Mouse (Mus musculus): ENCODE measurements around the gene 5730522E02Rik. TPM values are rescaled to one million over a fixed set of nuclear protein-coding genes. Genes with fewer than 3 reads are reported as not detected.

The 5730522E02Rik gene
- polyA plus RNA-seq, 1 experiment from 2014 or later: 1.9 TPM

- no peak overlapping the region for H3K9ac ChIP-seq (ENCODE audit: low read length)
- H3K9me3 ChIP-seq (ENCODE audit: control insufficient read depth, low read length): no peaks in the 10 kb centered on the region
- WGBS: 88% methylated on average over 7 of the region's 7 CpGs
- no peaks in the 10 kb centered on the region for H3K27me3 ChIP-seq (replicated peaks; ENCODE audit: control insufficient read depth, insufficient read depth, low read length)
- H3K36me3 ChIP-seq (ENCODE audit: control insufficient read depth, insufficient read depth, low read length): no peaks in the 10 kb centered on the region
- DNase-seq (ENCODE audit: low spot score): no peak
- no peaks in the 10 kb centered on the region for H3K4me1 ChIP-seq (replicated peaks; ENCODE audit: control insufficient read depth, insufficient read depth, low read length)
- ATAC-seq (replicated peaks; ENCODE audit: low FRiP score, low TSS enrichment, low read depth): no peak
- H3K4me2 ChIP-seq (ENCODE audit: low read length): no peak overlapping the region
- H3K4me3 ChIP-seq (ENCODE audit: low read depth, low read length): no peak overlapping the region
- H3K27ac ChIP-seq (ENCODE audit: low read depth): no peak overlapping the region
These were observed 494.9 kb downstream of the 5730522E02Rik start for GRCm38 (mm10) chr11:25715447-25716321.

GRCm38 (mm10) chr11:25710559-25710958, 500.0 kb downstream of the 5730522E02Rik start:
- ATAC-seq (replicated peaks; ENCODE audit: low FRiP score, low TSS enrichment, low read depth): no peak
- Histone ChIP-seq H3K27me3 (replicated peaks; ENCODE audit: control insufficient read depth, insufficient read depth, low read length) (no peaks in the 10 kb centered on the region), H3K9me3 (ENCODE audit: control insufficient read depth, low read length) (no peaks in the 10 kb centered on the region), H3K4me2 (ENCODE audit: low read length) (no peak overlapping the region), H3K36me3 (ENCODE audit: control insufficient read depth, insufficient read depth, low read length) (no peaks in the 10 kb centered on the region), H3K9ac (ENCODE audit: low read length) (no peak overlapping the region), H3K27ac (ENCODE audit: low read depth) (no peak overlapping the region), H3K4me3 (ENCODE audit: low read depth, low read length) (no peak overlapping the region), H3K4me1 (replicated peaks; ENCODE audit: control insufficient read depth, insufficient read depth, low read length) (no peaks in the 10 kb centered on the region)
- no peak for DNase-seq (ENCODE audit: low spot score)
- 33% methylated on average over 2 of the region's 2 CpGs for WGBS

DNA sequence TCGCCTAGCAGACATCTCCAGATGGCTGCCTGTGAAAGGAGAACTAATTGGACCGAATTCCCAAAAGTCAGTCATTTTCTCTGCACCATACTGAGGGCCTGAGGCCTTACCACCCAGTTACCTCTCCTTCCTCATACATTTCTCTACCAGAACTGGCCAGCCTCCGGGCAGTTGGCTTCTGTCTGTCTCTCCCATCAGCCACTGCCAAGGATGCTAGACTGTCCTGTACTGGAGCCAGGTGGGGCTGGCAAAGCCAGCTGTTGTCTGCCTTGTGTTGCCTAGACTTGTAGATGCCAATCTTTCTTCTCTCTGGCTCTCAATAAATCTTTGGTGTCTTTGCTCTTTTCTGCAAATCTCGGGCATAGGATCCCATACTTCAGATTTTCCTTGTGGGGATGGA, 500.7 kb downstream of the 5730522E02Rik start:
- Histone ChIP-seq H3K4me1 (replicated peaks; ENCODE audit: control insufficient read depth, insufficient read depth, low read length) (no peaks in the 10 kb centered on the region), H3K36me3 (ENCODE audit: control insufficient read depth, insufficient read depth, low read length) (no peaks in the 10 kb centered on the region), H3K4me2 (ENCODE audit: low read length) (no peak overlapping the region), H3K9me3 (ENCODE audit: control insufficient read depth, low read length) (no peaks in the 10 kb centered on the region), H3K27ac (ENCODE audit: low read depth) (no peak overlapping the region), H3K9ac (ENCODE audit: low read length) (no peak overlapping the region), H3K4me3 (ENCODE audit: low read depth, low read length) (no peak overlapping the region), H3K27me3 (replicated peaks; ENCODE audit: control insufficient read depth, insufficient read depth, low read length) (no peaks in the 10 kb centered on the region)
- WGBS: 84% methylated on average over 4 of the region's 4 CpGs
- ATAC-seq (replicated peaks; ENCODE audit: low FRiP score, low TSS enrichment, low read depth) (no peak), DNase-seq (ENCODE audit: low spot score) (no peak)

GRCm38 (mm10) chr11:25704332-25705168, 506.0 kb downstream of the 5730522E02Rik start:
- Histone ChIP-seq H3K36me3 (ENCODE audit: control insufficient read depth, insufficient read depth, low read length) (no peaks in the 10 kb centered on the region), H3K27ac (ENCODE audit: low read depth) (no peak overlapping the region), H3K4me2 (ENCODE audit: low read length) (no peak overlapping the region), H3K4me1 (replicated peaks; ENCODE audit: control insufficient read depth, insufficient read depth, low read length) (no peaks in the 10 kb centered on the region), H3K27me3 (replicated peaks; ENCODE audit: control insufficient read depth, insufficient read depth, low read length) (no peaks in the 10 kb centered on the region), H3K9ac (ENCODE audit: low read length) (no peak overlapping the region), H3K4me3 (ENCODE audit: low read depth, low read length) (no peak overlapping the region), H3K9me3 (ENCODE audit: control insufficient read depth, low read length) (no peaks in the 10 kb centered on the region)
- DNase-seq (ENCODE audit: low spot score) (no peak), ATAC-seq (replicated peaks; ENCODE audit: low FRiP score, low TSS enrichment, low read depth) (no peak)
- WGBS: 77% methylated on average over 11 of the region's 11 CpGs

DNA sequence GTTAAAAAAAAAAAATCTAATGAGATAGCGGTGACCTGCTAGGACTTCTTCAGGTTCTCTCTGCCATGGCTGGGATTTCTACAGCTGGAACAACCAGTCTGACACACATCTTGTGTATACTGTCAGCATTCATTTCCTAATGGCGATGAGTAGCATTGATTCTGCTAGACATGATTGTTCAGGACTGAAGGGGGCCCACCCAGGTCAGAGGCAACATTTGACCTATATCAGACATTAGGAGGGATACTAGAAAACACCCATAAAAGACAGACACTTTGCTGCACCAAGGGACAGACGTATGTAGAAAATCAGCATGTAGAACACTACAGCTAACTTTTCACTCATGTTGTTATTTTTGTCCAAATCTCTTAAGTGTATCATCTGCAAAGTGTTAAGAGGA, 507.8 kb downstream of the 5730522E02Rik start:
- 90% methylated on average over 3 of the region's 3 CpGs for WGBS
- DNase-seq (ENCODE audit: low spot score): no peak
- Histone ChIP-seq H3K36me3 (ENCODE audit: control insufficient read depth, insufficient read depth, low read length) (no peaks in the 10 kb centered on the region), H3K9me3 (ENCODE audit: control insufficient read depth, low read length) (no peaks in the 10 kb centered on the region), H3K4me1 (replicated peaks; ENCODE audit: control insufficient read depth, insufficient read depth, low read length) (no peaks in the 10 kb centered on the region), H3K4me3 (ENCODE audit: low read depth, low read length) (no peak overlapping the region), H3K27me3 (replicated peaks; ENCODE audit: control insufficient read depth, insufficient read depth, low read length) (no peaks in the 10 kb centered on the region), H3K9ac (ENCODE audit: low read length) (no peak overlapping the region), H3K4me2 (ENCODE audit: low read length) (no peak overlapping the region), H3K27ac (ENCODE audit: low read depth) (no peak overlapping the region)
- ATAC-seq (replicated peaks; ENCODE audit: low FRiP score, low TSS enrichment, low read depth): no peak

DNA sequence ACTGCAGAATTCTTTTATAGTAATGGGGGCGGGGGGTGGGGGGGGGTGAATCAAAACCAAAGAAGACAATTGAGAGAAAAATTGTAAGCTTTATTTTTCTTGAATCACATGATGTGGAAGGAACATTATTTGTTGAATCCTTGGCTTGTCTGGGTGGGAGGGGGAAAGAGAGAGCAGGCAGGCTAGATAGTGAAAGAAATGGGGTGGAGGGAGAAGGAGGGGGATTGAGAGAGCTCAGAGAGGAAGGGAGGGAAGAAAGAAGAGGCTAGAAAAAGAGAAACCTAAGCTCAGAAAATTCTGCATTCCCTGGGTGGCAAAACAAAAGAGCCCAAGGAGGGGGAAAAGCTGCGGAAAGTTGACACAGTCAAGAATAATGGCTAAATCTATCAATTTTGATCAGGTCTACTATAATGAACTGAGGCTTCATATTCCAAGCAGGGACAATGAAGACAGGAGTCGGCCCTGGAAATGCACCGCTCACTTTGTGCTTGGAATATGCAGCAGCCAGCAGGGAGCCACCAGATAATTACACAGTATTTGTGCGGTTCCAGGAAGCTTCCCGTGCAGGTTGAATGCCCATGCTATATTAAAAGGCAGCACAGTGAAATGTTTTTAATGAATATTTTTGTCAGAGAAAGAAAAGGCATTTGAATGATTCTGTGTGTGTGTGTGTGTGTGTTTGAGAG, 512.9 kb downstream of the 5730522E02Rik start:
- Histone ChIP-seq H3K4me1 (replicated peaks; ENCODE audit: control insufficient read depth, insufficient read depth, low read length) (no peaks in the 10 kb centered on the region), H3K9me3 (ENCODE audit: control insufficient read depth, low read length) (no peaks in the 10 kb centered on the region), H3K27me3 (replicated peaks; ENCODE audit: control insufficient read depth, insufficient read depth, low read length) (no peaks in the 10 kb centered on the region), H3K9ac (ENCODE audit: low read length) (no peak overlapping the region), H3K4me3 (ENCODE audit: low read depth, low read length) (no peak overlapping the region), H3K4me2 (ENCODE audit: low read length) (no peak overlapping the region), H3K36me3 (ENCODE audit: control insufficient read depth, insufficient read depth, low read length) (no peaks in the 10 kb centered on the region), H3K27ac (ENCODE audit: low read depth) (no peak overlapping the region)
- DNase-seq (ENCODE audit: low spot score): no peak
- 70% methylated on average over 6 of the region's 6 CpGs for WGBS
- no peak for ATAC-seq (replicated peaks; ENCODE audit: low FRiP score, low TSS enrichment, low read depth)

- no peak for ATAC-seq (replicated peaks; ENCODE audit: low FRiP score, low TSS enrichment, low read depth)
- 86% methylated on average over 5 of the region's 5 CpGs for WGBS
- H3K27me3 ChIP-seq (replicated peaks; ENCODE audit: control insufficient read depth, insufficient read depth, low read length): no peaks in the 10 kb centered on the region
- no peak overlapping the region for H3K9ac ChIP-seq (ENCODE audit: low read length)
- no peak overlapping the region for H3K4me3 ChIP-seq (ENCODE audit: low read depth, low read length)
- H3K27ac ChIP-seq (ENCODE audit: low read depth): no peak overlapping the region
- DNase-seq (ENCODE audit: low spot score): no peak
- no peak overlapping the region for H3K4me2 ChIP-seq (ENCODE audit: low read length)
- H3K4me1 ChIP-seq (replicated peaks; ENCODE audit: control insufficient read depth, insufficient read depth, low read length): no peaks in the 10 kb centered on the region
- H3K9me3 ChIP-seq (ENCODE audit: control insufficient read depth, low read length): no peaks in the 10 kb centered on the region
- no peaks in the 10 kb centered on the region for H3K36me3 ChIP-seq (ENCODE audit: control insufficient read depth, insufficient read depth, low read length)
These were observed 514.4 kb downstream of the 5730522E02Rik start for GRCm38 (mm10) chr11:25696168-25696567.

GRCm38 (mm10) chr11:25684731-25685130, 525.8 kb downstream of the 5730522E02Rik start:
- WGBS: 88% methylated on average over 4 of the region's 4 CpGs

More at GRCm38 (mm10) chr11:25684731-25685130, 525.8 kb downstream of the 5730522E02Rik start:
- Histone ChIP-seq H3K36me3 (ENCODE audit: control insufficient read depth, insufficient read depth, low read length) (no peaks in the 10 kb centered on the region), H3K9ac (ENCODE audit: low read length) (no peak overlapping the region), H3K27me3 (replicated peaks; ENCODE audit: control insufficient read depth, insufficient read depth, low read length) (no peaks in the 10 kb centered on the region), H3K9me3 (ENCODE audit: control insufficient read depth, low read length) (no peaks in the 10 kb centered on the region), H3K4me3 (ENCODE audit: low read depth, low read length) (no peak overlapping the region), H3K4me1 (replicated peaks; ENCODE audit: control insufficient read depth, insufficient read depth, low read length) (no peaks in the 10 kb centered on the region), H3K4me2 (ENCODE audit: low read length) (no peak overlapping the region), H3K27ac (ENCODE audit: low read depth) (no peak overlapping the region)
- DNase-seq (ENCODE audit: low spot score) (no peak), ATAC-seq (replicated peaks; ENCODE audit: low FRiP score, low TSS enrichment, low read depth) (no peak)

All from intestine, embryonic 14.5 days (tissue).